Mouse (Mus musculus) liver, embryonic 14.5 days (tissue): ENCODE measurements around the gene Kcnk13.

ENCODE experiments used
- CTCF ChIP-seq: IDR thresholded peaks from 2 replicates; pipeline ENCODE4 v1.5.1; 2016; ENCODE audit warnings: antibody characterized with exemption, low read depth, control low read depth
- EP300 ChIP-seq: IDR thresholded peaks from 2 replicates; pipeline ENCODE4 v1.6.1; 2016; ENCODE audit warnings: antibody characterized with exemption, low read depth

GRCm38 (mm10) chr12:99999726-100000125 is 35.4 kb downstream of the Kcnk13 start:
- TF ChIP-seq CTCF (no peak), EP300 (no peak)
